Mouse (Mus musculus): ENCODE measurements around the gene Slc24a3. TPM values are rescaled to one million over a fixed set of nuclear protein-coding genes. Genes with fewer than 3 reads are reported as not detected.

Gene Slc24a3
- polyA plus RNA-seq, 2 experiments = 0.58 TPM

GRCm38 (mm10) chr2:145324477-145324876 lies 156.9 kb downstream of the Slc24a3 start:
- WGBS (ENCODE audit: insufficient replicate concordance) = 66% methylated on average over 3 of the region's 3 CpGs
- Histone ChIP-seq H3K9me3 (ENCODE audit: control insufficient read depth, low read length) (no peaks in the 10 kb centered on the region), H3K4me2 (ENCODE audit: low read depth) (no peak overlapping the region), H3K4me3 (ENCODE audit: insufficient read depth in 1 of 2, low read depth in 2 of 2, low read length in 2 of 2) (no peak overlapping the region), H3K4me1 (replicated peaks; ENCODE audit: control insufficient read depth in 2 of 2, insufficient read depth in 2 of 2, low read length in 1 of 2) (no peaks in the 10 kb centered on the region), H3K27me3 (ENCODE audit: control insufficient read depth, insufficient read depth, low read length) (no peaks in the 10 kb centered on the region), H3K36me3 (replicated peaks; ENCODE audit: control insufficient read depth, insufficient read depth, low read depth) (no peaks in the 10 kb centered on the region), H3K9ac (replicated peaks) (no peak overlapping the region), H3K27ac (no peak overlapping the region)
- TF ChIP-seq CTCF (IDR thresholded peaks at IDR 0.05; ENCODE audit: low read depth) (no peak), EP300 (IDR thresholded peaks at IDR 0.05; ENCODE audit: low read depth) (no peak)
- DNase-seq (ENCODE audit: low read depth in 3 of 3, low spot score in 3 of 3) = no peak
- ATAC-seq (ENCODE audit: insufficient read depth) = no peak

- no peak overlapping the region for H3K9ac ChIP-seq (replicated peaks)
- WGBS (ENCODE audit: insufficient replicate concordance) = 64% methylated on average over 4 of the region's 4 CpGs
- H3K9me3 ChIP-seq (ENCODE audit: control insufficient read depth, low read length) = no peaks in the 10 kb centered on the region
- DNase-seq (ENCODE audit: low read depth in 3 of 3, low spot score in 3 of 3) (no peak), ATAC-seq (ENCODE audit: insufficient read depth) (no peak)
- H3K4me3 ChIP-seq (ENCODE audit: insufficient read depth in 1 of 2, low read depth in 2 of 2, low read length in 2 of 2) = no peak overlapping the region
- no peaks in the 10 kb centered on the region for H3K4me1 ChIP-seq (replicated peaks; ENCODE audit: control insufficient read depth in 2 of 2, insufficient read depth in 2 of 2, low read length in 1 of 2)
- no peaks in the 10 kb centered on the region for H3K27me3 ChIP-seq (ENCODE audit: control insufficient read depth, insufficient read depth, low read length)
- no peak overlapping the region for H3K27ac ChIP-seq
- no peaks in the 10 kb centered on the region for H3K36me3 ChIP-seq (replicated peaks; ENCODE audit: control insufficient read depth, insufficient read depth, low read depth)
- no peak overlapping the region for H3K4me2 ChIP-seq (ENCODE audit: low read depth)
- TF ChIP-seq CTCF (IDR thresholded peaks at IDR 0.05; ENCODE audit: low read depth) (no peak), EP300 (IDR thresholded peaks at IDR 0.05; ENCODE audit: low read depth) (no peak)
These were observed 158.3 kb downstream of the Slc24a3 start for GRCm38 (mm10) chr2:145325852-145326251.

GRCm38 (mm10) chr2:145326544-145326943 lies 159.0 kb downstream of the Slc24a3 start:
- no peaks in the 10 kb centered on the region for H3K27me3 ChIP-seq (ENCODE audit: control insufficient read depth, insufficient read depth, low read length)
- no peak overlapping the region for H3K4me2 ChIP-seq (ENCODE audit: low read depth)
- ATAC-seq (ENCODE audit: insufficient read depth) (no peak), DNase-seq (ENCODE audit: low read depth in 3 of 3, low spot score in 3 of 3) (no peak)
- H3K9ac ChIP-seq (replicated peaks) = no peak overlapping the region
- H3K27ac ChIP-seq = no peak overlapping the region
- TF ChIP-seq CTCF (IDR thresholded peaks at IDR 0.05; ENCODE audit: low read depth) (no peak), EP300 (IDR thresholded peaks at IDR 0.05; ENCODE audit: low read depth) (no peak)
- 62% methylated on average over 2 of the region's 2 CpGs for WGBS (ENCODE audit: insufficient replicate concordance)
- H3K9me3 ChIP-seq (ENCODE audit: control insufficient read depth, low read length) = no peaks in the 10 kb centered on the region
- no peak overlapping the region for H3K4me3 ChIP-seq (ENCODE audit: insufficient read depth in 1 of 2, low read depth in 2 of 2, low read length in 2 of 2)
- no peaks in the 10 kb centered on the region for H3K36me3 ChIP-seq (replicated peaks; ENCODE audit: control insufficient read depth, insufficient read depth, low read depth)
- H3K4me1 ChIP-seq (replicated peaks; ENCODE audit: control insufficient read depth in 2 of 2, insufficient read depth in 2 of 2, low read length in 1 of 2) = no peaks in the 10 kb centered on the region

- Histone ChIP-seq H3K27ac (no peak overlapping the region), H3K27me3 (ENCODE audit: control insufficient read depth, insufficient read depth, low read length) (no peaks in the 10 kb centered on the region), H3K4me1 (replicated peaks; ENCODE audit: control insufficient read depth in 2 of 2, insufficient read depth in 2 of 2, low read length in 1 of 2) (no peaks in the 10 kb centered on the region), H3K4me2 (ENCODE audit: low read depth) (no peak overlapping the region), H3K36me3 (replicated peaks; ENCODE audit: control insufficient read depth, insufficient read depth, low read depth) (no peaks in the 10 kb centered on the region), H3K4me3 (ENCODE audit: insufficient read depth in 1 of 2, low read depth in 2 of 2, low read length in 2 of 2) (no peak overlapping the region), H3K9ac (replicated peaks) (no peak overlapping the region), H3K9me3 (ENCODE audit: control insufficient read depth, low read length) (no peaks in the 10 kb centered on the region)
- no peak for DNase-seq (ENCODE audit: low read depth in 3 of 3, low spot score in 3 of 3)
- no peak for TF ChIP-seq EP300 (IDR thresholded peaks at IDR 0.05; ENCODE audit: low read depth)
- TF ChIP-seq CTCF (IDR thresholded peaks at IDR 0.05; ENCODE audit: low read depth) = no peak
- no peak for ATAC-seq (ENCODE audit: insufficient read depth)
- 70% methylated on average over 8 of the region's 8 CpGs for WGBS (ENCODE audit: insufficient replicate concordance)
These were observed 162.2 kb downstream of the Slc24a3 start for GRCm38 (mm10) chr2:145329756-145330155.

- TF ChIP-seq CTCF (IDR thresholded peaks at IDR 0.05; ENCODE audit: low read depth) = no peak
- TF ChIP-seq EP300 (IDR thresholded peaks at IDR 0.05; ENCODE audit: low read depth) = no peak
- Histone ChIP-seq H3K4me1 (replicated peaks; ENCODE audit: control insufficient read depth in 2 of 2, insufficient read depth in 2 of 2, low read length in 1 of 2) (no peaks in the 10 kb centered on the region), H3K4me2 (ENCODE audit: low read depth) (no peak overlapping the region), H3K9ac (replicated peaks) (no peak overlapping the region), H3K4me3 (ENCODE audit: insufficient read depth in 1 of 2, low read depth in 2 of 2, low read length in 2 of 2) (no peak overlapping the region), H3K27me3 (ENCODE audit: control insufficient read depth, insufficient read depth, low read length) (no peaks in the 10 kb centered on the region), H3K36me3 (replicated peaks; ENCODE audit: control insufficient read depth, insufficient read depth, low read depth) (no peaks in the 10 kb centered on the region), H3K9me3 (ENCODE audit: control insufficient read depth, low read length) (no peaks in the 10 kb centered on the region), H3K27ac (no peak overlapping the region)
- DNase-seq (ENCODE audit: low read depth in 3 of 3, low spot score in 3 of 3) (no peak), ATAC-seq (ENCODE audit: insufficient read depth) (no peak)
- WGBS (ENCODE audit: insufficient replicate concordance) = 38% methylated on average over 1 of the region's 1 CpGs
These were observed 164.0 kb downstream of the Slc24a3 start for GRCm38 (mm10) chr2:145331525-145331924.

Data from liver, embryonic 14.5 days (tissue).